Mouse (Mus musculus) ES-Bruce4 (cell line): ENCODE results near the gene Olfm3. TPM values are rescaled to one million over a fixed set of nuclear protein-coding genes. Genes with fewer than 3 reads are reported as not detected.

Experiments
- H3K27ac ChIP-seq: 2 replicates; pipeline ENCODE4 v1.5.1; 2012; ENCODE audit warnings: low read length, inconsistent platforms; ENCODE audit not compliant: insufficient read depth
- H3K27me3 ChIP-seq: 2 replicates; pipeline ENCODE4 v1.6.1; 2012; ENCODE audit warnings: mild to moderate bottlenecking, low read length, inconsistent platforms; ENCODE audit not compliant: control insufficient read depth, poor library complexity, insufficient read depth, severe bottlenecking
- H3K36me3 ChIP-seq: 2 replicates; pipeline ENCODE4 v1.6.1; 2012; ENCODE audit warnings: inconsistent platforms, mild to moderate bottlenecking, low read length, moderate library complexity; ENCODE audit not compliant: control insufficient read depth, poor library complexity, insufficient read depth, severe bottlenecking
- H3K4me1 ChIP-seq: one replicate; pipeline ENCODE4 v1.8.1; 2011; ENCODE audit warnings: low read length; ENCODE audit not compliant: control insufficient read depth, insufficient read depth
- H3K4me3 ChIP-seq: 2 replicates; pipeline ENCODE4 v1.5.1; 2011; ENCODE audit warnings: low read depth, mild to moderate bottlenecking, low read length
- H3K9ac ChIP-seq: 2 replicates; pipeline ENCODE4 v1.6.1; 2012; ENCODE audit warnings: low read depth, mild to moderate bottlenecking, inconsistent platforms; ENCODE audit not compliant: poor library complexity, severe bottlenecking
- H3K9me3 ChIP-seq: replicated peaks from 2 replicates; pipeline ENCODE4 v1.6.1; 2012; ENCODE audit warnings: mild to moderate bottlenecking, low read length, inconsistent platforms; ENCODE audit not compliant: control insufficient read depth, poor library complexity, insufficient read depth, severe bottlenecking
- CTCF ChIP-seq: IDR thresholded peaks from one replicate; pipeline ENCODE4 v1.8.1; 2011; ENCODE audit warnings: low read depth, low read length
- EP300 ChIP-seq: IDR thresholded peaks from 2 replicates; pipeline ENCODE4 v1.6.1; 2011; ENCODE audit warnings: low read depth, low read length; ENCODE audit not compliant: insufficient read depth
- POLR2A ChIP-seq: IDR thresholded peaks from one replicate; pipeline ENCODE4 v1.8.1; 2011; ENCODE audit warnings: low read length; ENCODE audit not compliant: insufficient read depth
- polyA plus RNA-seq: library from polyadenylated mRNA; stranded (reverse); fragments of >200 nt; gene quantifications from 2 replicates; pipeline ENCODE4 v1.2.4, GENCODE M21; 2011; ENCODE audit warnings: low read depth; ENCODE audit not compliant: missing spikeins, insufficient read depth, insufficient read length

Olfm3 gene
- polyA plus RNA-seq, 1 experiment, result not detected

- Histone ChIP-seq H3K36me3 (no peaks in the 10 kb centered on the region), H3K9me3 (no peaks in the 10 kb centered on the region)
- TF ChIP-seq EP300 (no peak), CTCF (no peak), POLR2A (no peak)
Measured at GRCm38 (mm10) chr3:115028046-115028445, 124.2 kb downstream of the Olfm3 start.

GRCm38 (mm10) chr3:115028611-115029010 is 124.7 kb downstream of the Olfm3 start:
- Histone ChIP-seq H3K27me3 (no peaks in the 10 kb centered on the region), H3K36me3 (no peaks in the 10 kb centered on the region), H3K4me1 (no peaks in the 10 kb centered on the region), H3K9ac (no peak overlapping the region), H3K9me3 (no peaks in the 10 kb centered on the region), H3K4me3 (no peak overlapping the region), H3K27ac (no peak overlapping the region)
- TF ChIP-seq POLR2A, result no peak

More at GRCm38 (mm10) chr3:115028046-115028445, 124.2 kb downstream of the Olfm3 start:
- Histone ChIP-seq H3K4me1 (no peaks in the 10 kb centered on the region), H3K9ac (no peak overlapping the region), H3K27ac (no peak overlapping the region), H3K27me3 (no peaks in the 10 kb centered on the region), H3K4me3 (no peak overlapping the region)

GRCm38 (mm10) chr3:115049060-115049459 is 145.2 kb downstream of the Olfm3 start:
- H3K27ac ChIP-seq, result no peak overlapping the region
- H3K9ac ChIP-seq, result no peak overlapping the region
- no peaks in the 10 kb centered on the region for H3K9me3 ChIP-seq
- H3K36me3 ChIP-seq, result no peaks in the 10 kb centered on the region
- H3K4me1 ChIP-seq, result no peaks in the 10 kb centered on the region
- TF ChIP-seq CTCF, result no peak
- TF ChIP-seq POLR2A, result no peak
- TF ChIP-seq EP300, result no peak
- H3K4me3 ChIP-seq, result no peak overlapping the region
- H3K27me3 ChIP-seq, result no peaks in the 10 kb centered on the region

GRCm38 (mm10) chr3:115064901-115065300 is 161.0 kb downstream of the Olfm3 start:
- no peaks in the 10 kb centered on the region for H3K27me3 ChIP-seq
- H3K9me3 ChIP-seq, result no peaks in the 10 kb centered on the region
- H3K4me3 ChIP-seq, result no peak overlapping the region
- H3K9ac ChIP-seq, result no peak overlapping the region
- H3K4me1 ChIP-seq, result no peaks in the 10 kb centered on the region
- TF ChIP-seq POLR2A (no peak), EP300 (no peak), CTCF (no peak)
- no peak overlapping the region for H3K27ac ChIP-seq
- no peaks in the 10 kb centered on the region for H3K36me3 ChIP-seq

- Histone ChIP-seq H3K36me3 (no peaks in the 10 kb centered on the region), H3K27ac (no peak overlapping the region), H3K4me3 (no peak overlapping the region)
Measured at GRCm38 (mm10) chr3:115080428-115081181, 176.7 kb downstream of the Olfm3 start.

GRCm38 (mm10) chr3:115081371-115081770 is 177.5 kb downstream of the Olfm3 start:
- H3K4me3 ChIP-seq, result no peak overlapping the region
- no peak overlapping the region for H3K27ac ChIP-seq
- H3K9me3 ChIP-seq, result no peaks in the 10 kb centered on the region
- H3K9ac ChIP-seq, result no peak overlapping the region
- no peak for TF ChIP-seq POLR2A
- no peak for TF ChIP-seq EP300
- no peak for TF ChIP-seq CTCF
- H3K27me3 ChIP-seq, result no peaks in the 10 kb centered on the region; the same call in 1 of the 2 replicates
- no peaks in the 10 kb centered on the region for H3K4me1 ChIP-seq
- H3K36me3 ChIP-seq, result no peaks in the 10 kb centered on the region

More at GRCm38 (mm10) chr3:115080428-115081181, 176.7 kb downstream of the Olfm3 start:
- Histone ChIP-seq H3K9ac (no peak overlapping the region), H3K9me3 (no peaks in the 10 kb centered on the region), H3K4me1 (no peaks in the 10 kb centered on the region), H3K27me3 (no peaks in the 10 kb centered on the region; the same call in 1 of the 2 replicates)
- TF ChIP-seq EP300 (no peak), POLR2A (no peak), CTCF (no peak)
